Mouse (Mus musculus): ENCODE results near the gene Tec. TPM values are rescaled to one million over a fixed set of nuclear protein-coding genes. Genes with fewer than 3 reads are reported as not detected.

Tec gene
- total and polyA plus RNA-seq, 2 experiments, result 6.6 to 24.7 TPM

GRCm38 (mm10) chr5:72783123-72783522, 85.2 kb downstream of the Tec start:
- Histone ChIP-seq H3K4me3 (ENCODE audit: insufficient read depth, low read depth, low read length) (no peak overlapping the region), H3K79me2 (ENCODE audit: control insufficient read depth, insufficient read depth, low read length) (no peaks in the 10 kb centered on the region), H3K9ac (ENCODE audit: low read depth, low read length) (no peak overlapping the region), H3K36me3 (ENCODE audit: control insufficient read depth, insufficient read depth, low read length) (peaks cover 36% of the 10 kb centered on the region), H3K27ac (replicated peaks; ENCODE audit: insufficient read depth, low read depth, low read length) (no peak overlapping the region), H3K27me3 (ENCODE audit: control insufficient read depth, insufficient read depth, low read length) (no peaks in the 10 kb centered on the region), H3K4me1 (ENCODE audit: control insufficient read depth, insufficient read depth, low read length) (no peaks in the 10 kb centered on the region)
- 95% methylated on average over 7 of the region's 7 CpGs for WGBS
- DNase-seq (ENCODE audit: extremely low read depth, low read depth, low spot score), result no peak
- TF ChIP-seq POLR2A (IDR thresholded peaks at IDR 0.05; ENCODE audit: extremely low read depth, insufficient read depth, low read length) (no peak), CTCF (IDR thresholded peaks at IDR 0.05; ENCODE audit: low read depth, low read length) (no peak)

DNA sequence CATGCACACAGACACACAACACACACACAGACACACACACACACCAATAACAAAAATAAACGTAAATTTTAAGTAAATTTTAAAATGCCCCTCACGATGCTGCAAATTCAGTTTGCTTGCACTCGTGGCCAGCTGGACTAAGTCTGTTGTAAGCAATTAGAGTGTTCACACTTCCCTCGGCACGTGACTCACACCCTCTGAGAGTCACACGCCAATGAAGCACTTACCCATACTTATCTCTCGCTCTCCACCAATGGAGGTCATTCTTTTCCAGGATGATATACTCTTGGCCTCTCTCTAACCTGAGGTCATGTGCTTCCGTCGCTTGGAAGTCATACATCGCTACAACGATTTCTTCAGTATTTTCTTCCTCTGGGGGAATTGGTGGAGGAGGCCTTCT, 86.5 kb downstream of the Tec start:
- no peaks in the 10 kb centered on the region for H3K4me1 ChIP-seq (ENCODE audit: control insufficient read depth, insufficient read depth, low read length)
- H3K79me2 ChIP-seq (ENCODE audit: control insufficient read depth, insufficient read depth, low read length), result no peaks in the 10 kb centered on the region
- peaks cover 36% of the 10 kb centered on the region for H3K36me3 ChIP-seq (ENCODE audit: control insufficient read depth, insufficient read depth, low read length)
- DNase-seq (ENCODE audit: extremely low read depth, low read depth, low spot score), result no peak
- 87% methylated on average over 11 of the region's 11 CpGs for WGBS
- TF ChIP-seq POLR2A (IDR thresholded peaks at IDR 0.05; ENCODE audit: extremely low read depth, insufficient read depth, low read length) (no peak), CTCF (IDR thresholded peaks at IDR 0.05; ENCODE audit: low read depth, low read length) (no peak)
- no peak overlapping the region for H3K27ac ChIP-seq (replicated peaks; ENCODE audit: insufficient read depth, low read depth, low read length)
- H3K27me3 ChIP-seq (ENCODE audit: control insufficient read depth, insufficient read depth, low read length), result no peaks in the 10 kb centered on the region
- no peak overlapping the region for H3K9ac ChIP-seq (ENCODE audit: low read depth, low read length)
- H3K4me3 ChIP-seq (ENCODE audit: insufficient read depth, low read depth, low read length), result no peak overlapping the region

GRCm38 (mm10) chr5:72776595-72776994, 91.7 kb downstream of the Tec start:
- Histone ChIP-seq H3K4me1 (ENCODE audit: control insufficient read depth, insufficient read depth, low read length) (no peaks in the 10 kb centered on the region), H3K4me3 (ENCODE audit: insufficient read depth, low read depth, low read length) (no peak overlapping the region), H3K36me3 (ENCODE audit: control insufficient read depth, insufficient read depth, low read length) (peaks cover 26% of the 10 kb centered on the region), H3K9ac (ENCODE audit: low read depth, low read length) (no peak overlapping the region), H3K79me2 (ENCODE audit: control insufficient read depth, insufficient read depth, low read length) (no peaks in the 10 kb centered on the region; the same call in 1 of the 2 replicates), H3K27me3 (ENCODE audit: control insufficient read depth, insufficient read depth, low read length) (no peaks in the 10 kb centered on the region), H3K27ac (replicated peaks; ENCODE audit: insufficient read depth, low read depth, low read length) (no peak overlapping the region)
- TF ChIP-seq CTCF (IDR thresholded peaks at IDR 0.05; ENCODE audit: low read depth, low read length) (no peak), POLR2A (IDR thresholded peaks at IDR 0.05; ENCODE audit: extremely low read depth, insufficient read depth, low read length) (no peak)
- no peak for DNase-seq (ENCODE audit: extremely low read depth, low read depth, low spot score)
- WGBS, result 60% methylated on average over 2 of the region's 2 CpGs

- DNase-seq (ENCODE audit: extremely low read depth, low read depth, low spot score), result no peak
- Histone ChIP-seq H3K36me3 (ENCODE audit: control insufficient read depth, insufficient read depth, low read length) (peaks cover 26% of the 10 kb centered on the region), H3K9ac (ENCODE audit: low read depth, low read length) (no peak overlapping the region), H3K27ac (replicated peaks; ENCODE audit: insufficient read depth, low read depth, low read length) (no peak overlapping the region), H3K4me1 (ENCODE audit: control insufficient read depth, insufficient read depth, low read length) (no peaks in the 10 kb centered on the region), H3K27me3 (ENCODE audit: control insufficient read depth, insufficient read depth, low read length) (no peaks in the 10 kb centered on the region), H3K79me2 (ENCODE audit: control insufficient read depth, insufficient read depth, low read length) (no peaks in the 10 kb centered on the region; the same call in 1 of the 2 replicates), H3K4me3 (ENCODE audit: insufficient read depth, low read depth, low read length) (no peak overlapping the region)
- TF ChIP-seq POLR2A (IDR thresholded peaks at IDR 0.05; ENCODE audit: extremely low read depth, insufficient read depth, low read length) (no peak), CTCF (IDR thresholded peaks at IDR 0.05; ENCODE audit: low read depth, low read length) (no peak)
- 72% methylated on average over 2 of the region's 2 CpGs for WGBS
Measured at GRCm38 (mm10) chr5:72776127-72776526, 92.2 kb downstream of the Tec start.

- 82% methylated on average over 6 of the region's 6 CpGs for WGBS
- Histone ChIP-seq H3K9ac (ENCODE audit: low read depth, low read length) (no peak overlapping the region), H3K36me3 (ENCODE audit: control insufficient read depth, insufficient read depth, low read length) (peaks cover 33% of the 10 kb centered on the region), H3K27ac (replicated peaks; ENCODE audit: insufficient read depth, low read depth, low read length) (no peak overlapping the region), H3K27me3 (ENCODE audit: control insufficient read depth, insufficient read depth, low read length) (no peaks in the 10 kb centered on the region), H3K4me1 (ENCODE audit: control insufficient read depth, insufficient read depth, low read length) (no peaks in the 10 kb centered on the region), H3K79me2 (ENCODE audit: control insufficient read depth, insufficient read depth, low read length) (no peaks in the 10 kb centered on the region), H3K4me3 (ENCODE audit: insufficient read depth, low read depth, low read length) (no peak overlapping the region)
- TF ChIP-seq CTCF (IDR thresholded peaks at IDR 0.05; ENCODE audit: low read depth, low read length), result no peak
- TF ChIP-seq POLR2A (IDR thresholded peaks at IDR 0.05; ENCODE audit: extremely low read depth, insufficient read depth, low read length), result no peak
- DNase-seq (ENCODE audit: extremely low read depth, low read depth, low spot score), result no peak
Measured at GRCm38 (mm10) chr5:72769841-72770240, 98.4 kb downstream of the Tec start.

- no peak for DNase-seq (ENCODE audit: extremely low read depth, low read depth, low spot score)
- H3K27ac ChIP-seq (replicated peaks; ENCODE audit: insufficient read depth, low read depth, low read length), result no peak overlapping the region
- H3K9ac ChIP-seq (ENCODE audit: low read depth, low read length), result no peak overlapping the region
- TF ChIP-seq CTCF (IDR thresholded peaks at IDR 0.05; ENCODE audit: low read depth, low read length) (no peak), POLR2A (IDR thresholded peaks at IDR 0.05; ENCODE audit: extremely low read depth, insufficient read depth, low read length) (no peak)
- H3K36me3 ChIP-seq (ENCODE audit: control insufficient read depth, insufficient read depth, low read length), result peaks cover 59% of the 10 kb centered on the region
- H3K27me3 ChIP-seq (ENCODE audit: control insufficient read depth, insufficient read depth, low read length), result no peaks in the 10 kb centered on the region
- no peaks in the 10 kb centered on the region for H3K4me1 ChIP-seq (ENCODE audit: control insufficient read depth, insufficient read depth, low read length)
- no peaks in the 10 kb centered on the region for H3K79me2 ChIP-seq (ENCODE audit: control insufficient read depth, insufficient read depth, low read length)
- WGBS, result 88% methylated on average over 5 of the region's 5 CpGs
- H3K4me3 ChIP-seq (ENCODE audit: insufficient read depth, low read depth, low read length), result no peak overlapping the region
Measured at GRCm38 (mm10) chr5:72763546-72763945, 104.7 kb downstream of the Tec start.
